Mouse (Mus musculus) embryonic facial prominence, embryonic 11.5 days (tissue): ENCODE results near the gene Lxn. TPM values are rescaled to one million over a fixed set of nuclear protein-coding genes. Genes with fewer than 3 reads are reported as not detected.

ENCODE experiments used
- ATAC-seq: fragments of 200-750 bp; cut with Nextera tagmentation; replicated peaks from 2 replicates; pipeline ENCODE4 v1.8.0; 2017; ENCODE audit warnings: low read depth; ENCODE audit not compliant: insufficient number of reproducible peaks, low FRiP score, low TSS enrichment
- DNase-seq: peaks from one replicate; pipeline ENCODE4 v3.0.0-alpha.2; 2015; ENCODE audit warnings: low spot score
- H3K27ac ChIP-seq: fragments of 300-500 bp; sonication (generic); replicated peaks from 2 replicates; pipeline ENCODE4 v1.5.1; 2014; ENCODE audit warnings: mild to moderate bottlenecking, low read depth, low read length, control low read depth
- H3K27me3 ChIP-seq: fragments of 300-500 bp; sonication (generic); 2 replicates; pipeline ENCODE4 v1.6.1; 2014; ENCODE audit warnings: mild to moderate bottlenecking, low read length, moderate library complexity, mixed read lengths; ENCODE audit not compliant: control insufficient read depth, insufficient read depth
- H3K36me3 ChIP-seq: fragments of 300-500 bp; sonication (generic); replicated peaks from 2 replicates; pipeline ENCODE4 v1.6.1; 2014; ENCODE audit warnings: low read depth, mild to moderate bottlenecking, low read length, moderate library complexity, mixed read lengths; ENCODE audit not compliant: control insufficient read depth, insufficient read depth
- H3K4me1 ChIP-seq: fragments of 300-500 bp; sonication (generic); 2 replicates; pipeline ENCODE4 v1.6.1; 2014; ENCODE audit warnings: low read length, mixed read lengths; ENCODE audit not compliant: control insufficient read depth, insufficient read depth
- H3K4me2 ChIP-seq: fragments of 300-500 bp; sonication (generic); 2 replicates; pipeline ENCODE4 v1.6.1; 2014; ENCODE audit warnings: low read depth, mild to moderate bottlenecking, control low read depth, low read length, moderate library complexity
- H3K4me3 ChIP-seq: fragments of 300-500 bp; sonication (generic); 2 replicates; pipeline ENCODE4 v1.5.1; 2014; ENCODE audit warnings: low read depth, low read length, control low read depth
- H3K9ac ChIP-seq: fragments of 300-500 bp; sonication (generic); replicated peaks from 2 replicates; pipeline ENCODE4 v1.6.1; 2014; ENCODE audit warnings: mild to moderate bottlenecking, control low read depth, low read length
- H3K9me3 ChIP-seq: fragments of 300-500 bp; sonication (generic); replicated peaks from 2 replicates; pipeline ENCODE4 v1.6.1; 2016; ENCODE audit warnings: mild to moderate bottlenecking, low read length, inconsistent platforms, mixed read lengths; ENCODE audit not compliant: control insufficient read depth
- WGBS: fragments of 180-500 bp; shearing (Covaris S2); extraction: QIAGEN DNeasy Blood & Tissue Kit; methylation state at CpG from one replicate; pipeline ENCODE4 v1.1.7; 2014; 5-methylcytosine and 5-hydroxymethylcytosine counted together
- polyA plus RNA-seq: library from polyadenylated mRNA; unstranded; fragments of >200 nt; fragmentation: Nextera tagmentation; extraction: Ambion mirVana; gene quantifications from 2 replicates; pipeline ENCODE4 v1.2.1, GENCODE M21; 2014

The Lxn gene
- polyA plus RNA-seq, 1 experiment from 2014 or later, result 80.1 TPM

DNA sequence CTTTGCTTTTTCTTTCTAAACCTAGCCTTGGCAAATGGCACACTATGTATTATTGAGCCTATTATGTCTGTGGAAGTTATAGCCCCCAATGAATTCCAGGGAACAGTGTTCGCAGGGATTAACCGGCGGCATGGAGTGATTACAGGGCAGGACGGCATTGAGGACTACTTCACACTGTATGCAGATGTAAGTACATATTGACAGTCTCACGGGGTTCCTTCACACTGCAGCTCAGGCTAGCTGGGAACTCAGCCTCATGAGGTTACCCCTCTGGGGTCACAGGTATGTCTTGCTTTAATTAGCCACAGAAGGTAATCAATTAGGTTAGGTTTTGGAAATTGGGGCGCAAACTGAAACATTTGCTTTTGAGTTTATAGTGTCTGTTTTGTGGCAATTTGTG, 9.7 kb upstream of the Lxn start:
- Histone ChIP-seq H3K4me2 (no peak overlapping the region), H3K4me3 (no peak overlapping the region), H3K36me3 (peaks cover 2% of the 10 kb centered on the region; the same call in 1 of the 2 replicates), H3K27ac (no peak overlapping the region), H3K27me3 (no peaks in the 10 kb centered on the region), H3K9ac (no peak overlapping the region), H3K4me1 (no peaks in the 10 kb centered on the region), H3K9me3 (no peaks in the 10 kb centered on the region)
- WGBS, result 81% methylated on average over 6 of the region's 6 CpGs
- ATAC-seq (no peak), DNase-seq (no peak)

GRCm38 (mm10) chr3:67471408-67472127, 7.8 kb upstream of the Lxn start:
- Histone ChIP-seq H3K27ac (no peak overlapping the region), H3K9me3 (no peaks in the 10 kb centered on the region), H3K4me3 (no peak overlapping the region), H3K36me3 (no peaks in the 10 kb centered on the region; the same call in none of the 2 replicates), H3K4me1 (no peaks in the 10 kb centered on the region), H3K4me2 (no peak overlapping the region), H3K9ac (no peak overlapping the region), H3K27me3 (no peaks in the 10 kb centered on the region)
- DNase-seq (no peak), ATAC-seq (no peak)
- WGBS, result 88% methylated on average over 4 of the region's 4 CpGs

- Histone ChIP-seq H3K9ac (no peak overlapping the region), H3K27me3 (no peaks in the 10 kb centered on the region), H3K4me3 (no peak overlapping the region), H3K4me2 (no peak overlapping the region), H3K4me1 (peaks cover 2% of the 10 kb centered on the region; the same call in 1 of the 2 replicates), H3K27ac (no peak overlapping the region), H3K9me3 (no peaks in the 10 kb centered on the region), H3K36me3 (no peaks in the 10 kb centered on the region; the same call in none of the 2 replicates)
- ATAC-seq (no peak), DNase-seq (no peak)
- whole genome bisulfite sequencing, result 87% methylated on average over 2 of the region's 2 CpGs
Observed at GRCm38 (mm10) chr3:67467281-67467680, 3.6 kb upstream of the Lxn start.

- no peak overlapping the region for H3K27ac ChIP-seq
- H3K9ac ChIP-seq, result no peak overlapping the region
- ATAC-seq (no peak), DNase-seq (no peak)
- H3K9me3 ChIP-seq, result no peaks in the 10 kb centered on the region
- H3K4me2 ChIP-seq, result no peak overlapping the region
- 92% methylated on average over 5 of the region's 5 CpGs for WGBS
- H3K36me3 ChIP-seq, result no peaks in the 10 kb centered on the region; the same call in none of the 2 replicates
- H3K4me1 ChIP-seq, result peaks cover 2% of the 10 kb centered on the region; the same call in 1 of the 2 replicates
- H3K4me3 ChIP-seq, result no peak overlapping the region
- no peaks in the 10 kb centered on the region for H3K27me3 ChIP-seq
Observed at GRCm38 (mm10) chr3:67466576-67466975, 2.9 kb upstream of the Lxn start.

GRCm38 (mm10) chr3:67463001-67463400, 725 bp downstream of the Lxn start:
- DNase-seq (peak; percentile 54), ATAC-seq (no peak)
- peak overlapping the region; percentile 82 for H3K4me2 ChIP-seq
- peaks cover 2% of the 10 kb centered on the region; the same call in 1 of the 2 replicates for H3K4me1 ChIP-seq
- no peaks in the 10 kb centered on the region; the same call in 1 of the 2 replicates for H3K36me3 ChIP-seq
- peak overlapping the region; percentile 64 for H3K4me3 ChIP-seq
- H3K27me3 ChIP-seq, result no peaks in the 10 kb centered on the region
- 2% methylated on average over 12 of the region's 12 CpGs for WGBS
- peak overlapping the region; percentile 74 for H3K9ac ChIP-seq
- no peaks in the 10 kb centered on the region for H3K9me3 ChIP-seq
- H3K27ac ChIP-seq, result no peak overlapping the region; the same call in 1 of the 2 replicates

- Histone ChIP-seq H3K4me2 (peak overlapping the region; percentile 82), H3K4me3 (peak overlapping the region; percentile 64), H3K36me3 (no peaks in the 10 kb centered on the region; the same call in 1 of the 2 replicates), H3K9me3 (no peaks in the 10 kb centered on the region), H3K27ac (no peak overlapping the region), H3K4me1 (peaks cover 2% of the 10 kb centered on the region; the same call in 1 of the 2 replicates), H3K9ac (no peak overlapping the region), H3K27me3 (no peaks in the 10 kb centered on the region)
- WGBS, result 60% methylated on average over 10 of the region's 10 CpGs
- DNase-seq (peak; percentile 10), ATAC-seq (no peak)
Observed at GRCm38 (mm10) chr3:67462578-67462977, 1.1 kb downstream of the Lxn start.

GRCm38 (mm10) chr3:67462015-67462414, 1.7 kb downstream of the Lxn start:
- no peaks in the 10 kb centered on the region; the same call in 1 of the 2 replicates for H3K36me3 ChIP-seq

GRCm38 (mm10) chr3:67459881-67460280, 3.8 kb downstream of the Lxn start:
- WGBS, result 89% methylated on average over 3 of the region's 3 CpGs

More at GRCm38 (mm10) chr3:67462015-67462414, 1.7 kb downstream of the Lxn start:
- Histone ChIP-seq H3K9ac (no peak overlapping the region), H3K27me3 (no peaks in the 10 kb centered on the region), H3K4me1 (peaks cover 2% of the 10 kb centered on the region; the same call in 1 of the 2 replicates), H3K9me3 (no peaks in the 10 kb centered on the region), H3K4me2 (no peak overlapping the region), H3K27ac (no peak overlapping the region), H3K4me3 (no peak overlapping the region)
- no peak for DNase-seq
- 86% methylated on average over 7 of the region's 7 CpGs for WGBS
- no peak for ATAC-seq

More at GRCm38 (mm10) chr3:67459881-67460280, 3.8 kb downstream of the Lxn start:
- Histone ChIP-seq H3K27ac (no peak overlapping the region), H3K9me3 (no peaks in the 10 kb centered on the region), H3K27me3 (no peaks in the 10 kb centered on the region), H3K9ac (no peak overlapping the region), H3K4me2 (no peak overlapping the region), H3K36me3 (peaks cover 2% of the 10 kb centered on the region; the same call in 1 of the 2 replicates), H3K4me3 (no peak overlapping the region), H3K4me1 (peaks cover 2% of the 10 kb centered on the region; the same call in 1 of the 2 replicates)
- DNase-seq (no peak), ATAC-seq (no peak)
